Mouse (Mus musculus): ENCODE data around the gene Elof1.
"Not testable (repeated sequence)": the region's sequence is repeated elsewhere in the genome, so short reads cannot be mapped to it uniquely, and the experiment has no call there.

GRCm38 (mm10) chr9:22150249-22150693, 33.3 kb upstream of the Elof1 start:
- not testable (repeated sequence) for TF ChIP-seq POLR2A (IDR thresholded peaks at IDR 0.05; ENCODE audit: low read depth, low read length); CTCF (IDR thresholded peaks at IDR 0.05; ENCODE audit: extremely low read depth, insufficient read depth, insufficient read length, insufficient replicate concordance)

All from spleen, adult 2 months (tissue).